Mouse (Mus musculus): Measurements from ENCODE around the gene Sult2b1.

Sult2b1 gene

DNA sequence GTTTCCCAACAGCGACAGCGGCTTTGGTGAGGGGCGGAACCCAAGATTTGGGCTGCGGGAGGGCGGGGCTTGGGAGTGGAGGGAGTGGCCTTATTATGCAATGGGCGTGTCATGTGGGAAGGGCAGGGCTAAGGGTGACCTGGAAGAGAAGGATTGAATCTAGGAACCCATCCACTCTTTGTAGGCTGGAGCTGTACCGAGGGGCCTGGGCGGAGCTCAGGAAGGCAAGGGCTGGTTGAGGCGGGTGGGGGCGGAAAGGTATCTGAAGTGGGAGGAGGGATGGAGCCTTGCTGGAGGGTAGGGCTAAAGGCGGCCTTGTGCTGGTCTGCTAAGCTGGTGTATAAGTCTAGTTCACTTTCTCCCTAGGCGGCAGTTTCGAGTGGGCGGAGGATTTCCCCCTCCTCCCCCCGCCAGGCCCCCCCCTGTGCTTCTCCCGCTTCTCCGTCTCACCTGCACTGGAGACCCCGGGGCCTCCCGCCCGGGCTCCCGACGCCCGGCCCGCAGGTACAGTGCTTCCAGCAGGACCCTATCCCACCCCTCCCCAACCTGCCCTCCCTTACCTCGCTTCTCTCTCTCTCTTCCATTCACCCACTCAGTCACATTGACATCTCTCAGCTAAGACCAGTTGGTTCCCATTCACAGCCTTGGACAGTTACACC lies 16.2 kb upstream of the Sult2b1 start:
- in situ Hi-C loops (cut with MboI), result loop anchor here (5.0 kb wide), 1 partner anchor 68 kb away; no protein-coding TSS in a partner anchor

DNA sequence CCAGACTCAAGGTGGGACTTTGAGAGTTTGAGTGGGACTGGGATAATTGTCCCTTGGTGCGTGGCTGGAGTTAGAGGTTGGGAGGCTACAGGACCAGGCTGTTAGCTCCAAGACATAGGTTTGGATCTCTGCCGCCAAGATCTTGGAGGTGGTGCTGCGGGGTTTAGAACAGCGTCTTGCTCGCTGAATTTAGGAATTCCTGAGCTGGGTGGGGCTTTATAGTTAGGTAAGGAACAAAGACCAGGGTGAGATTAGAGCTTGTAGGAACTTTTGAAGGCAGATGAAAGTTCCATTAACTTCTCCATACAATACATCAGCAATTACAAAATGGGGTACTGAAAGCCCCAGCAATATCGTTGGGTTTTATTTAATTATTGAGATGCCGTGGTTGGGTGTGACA lies 15.5 kb upstream of the Sult2b1 start:
- in situ Hi-C loops (cut with MboI), result loop anchor here (5.0 kb wide), 1 partner anchor 68 kb away; no protein-coding TSS in a partner anchor

DNA sequence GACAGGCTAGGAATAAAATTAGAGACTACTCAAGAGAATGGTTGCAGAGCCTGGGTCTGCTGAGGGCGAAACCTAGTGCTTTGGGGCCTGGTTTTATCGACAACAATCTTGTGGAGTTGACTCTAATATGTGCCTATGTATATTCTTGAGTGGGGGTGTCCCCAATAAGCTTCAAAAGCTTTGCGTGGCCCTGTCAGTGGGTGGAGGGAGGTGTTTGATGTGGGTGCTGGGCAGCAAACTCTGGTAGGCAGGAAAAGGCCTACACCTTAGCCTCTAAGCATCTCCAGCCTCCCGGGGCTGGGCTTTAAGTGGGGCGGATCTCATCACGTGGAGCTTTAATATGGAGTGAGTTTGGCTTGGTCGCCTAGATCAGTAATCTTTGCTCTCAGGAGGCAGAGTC lies 14.5 kb upstream of the Sult2b1 start:
- in situ Hi-C loops (cut with MboI), result no loop called here

DNA sequence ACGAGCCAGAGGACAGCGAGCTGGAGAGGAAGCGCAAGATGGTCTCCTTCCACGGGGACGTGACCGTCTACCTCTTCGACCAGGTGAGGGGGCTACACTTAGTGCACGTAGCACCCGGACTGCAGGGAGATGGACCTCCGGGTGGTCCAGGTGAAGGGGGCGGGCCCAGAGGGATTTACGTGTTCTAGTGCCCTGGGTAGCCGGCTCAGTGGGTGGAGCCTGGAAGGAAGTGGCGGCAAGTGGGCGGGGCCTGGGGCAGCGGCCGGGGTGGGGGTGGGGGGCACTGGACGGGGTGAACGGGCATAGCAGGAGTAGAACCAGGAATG lies 14.0 kb upstream of the Sult2b1 start:
- in situ Hi-C loops (cut with MboI), result no loop called here

DNA sequence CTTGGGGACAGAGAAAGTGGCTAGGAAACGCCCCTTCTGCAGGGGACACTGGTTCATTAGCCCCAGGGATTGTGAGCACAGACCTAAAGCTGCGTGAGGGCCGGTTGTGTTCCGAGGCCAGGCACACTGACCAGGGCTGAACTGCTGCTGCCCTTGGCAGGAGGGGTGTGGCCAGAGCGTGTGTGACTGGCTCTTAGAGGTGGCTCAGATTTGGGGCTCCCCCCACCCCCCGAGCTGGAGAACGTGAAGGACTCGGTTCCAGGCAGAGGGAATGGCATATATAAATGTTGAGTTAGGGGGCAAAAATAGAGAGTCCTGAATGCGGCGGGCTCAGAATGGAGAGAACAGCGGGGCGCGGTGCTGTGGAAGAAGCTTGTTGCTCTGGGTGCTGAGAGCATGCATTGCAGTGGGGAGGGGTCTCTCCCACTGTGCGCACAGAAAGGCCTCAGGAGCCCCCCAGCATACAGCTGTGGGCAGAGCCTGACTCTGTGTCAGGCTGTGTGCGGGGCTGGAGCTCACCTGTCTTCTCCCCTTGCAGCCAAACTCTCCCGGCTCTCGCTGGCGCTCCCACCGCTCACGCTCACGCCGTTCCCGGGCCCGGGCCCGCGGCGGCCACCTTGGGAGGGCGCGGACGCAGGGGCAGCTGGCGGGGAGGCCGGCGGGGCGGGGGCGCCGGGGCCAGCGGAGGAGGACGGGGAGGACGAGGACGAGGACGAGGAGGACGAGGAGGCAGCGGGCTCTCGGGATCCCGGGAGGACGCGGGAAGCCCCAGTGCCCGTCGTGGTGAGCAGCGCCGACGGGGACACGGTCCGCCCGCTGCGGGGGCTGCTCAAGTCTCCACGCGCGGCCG lies 13.4 kb upstream of the Sult2b1 start:
- in situ Hi-C loops (cut with MboI), result no loop called here

DNA sequence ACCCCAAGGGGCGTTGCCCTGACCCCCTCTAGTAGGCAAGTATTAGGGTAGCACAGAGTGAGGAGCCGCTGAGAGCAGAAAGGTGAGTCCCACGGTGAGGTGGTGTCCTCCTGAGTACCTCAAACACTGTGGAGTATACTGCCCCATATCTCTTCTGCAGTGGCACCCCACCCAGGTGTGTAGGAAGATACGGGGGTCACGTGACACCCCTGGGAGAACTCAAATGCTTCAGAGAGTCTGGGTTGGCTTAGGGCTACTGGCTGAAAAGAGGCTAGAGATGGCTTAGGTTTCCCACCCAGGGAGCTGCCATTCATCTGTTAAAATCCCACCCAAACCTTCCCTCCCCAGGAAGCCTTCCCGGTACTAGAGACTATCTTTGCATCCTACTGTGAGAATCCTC lies 12.5 kb upstream of the Sult2b1 start:
- in situ Hi-C loops (cut with MboI), result no loop called here

DNA sequence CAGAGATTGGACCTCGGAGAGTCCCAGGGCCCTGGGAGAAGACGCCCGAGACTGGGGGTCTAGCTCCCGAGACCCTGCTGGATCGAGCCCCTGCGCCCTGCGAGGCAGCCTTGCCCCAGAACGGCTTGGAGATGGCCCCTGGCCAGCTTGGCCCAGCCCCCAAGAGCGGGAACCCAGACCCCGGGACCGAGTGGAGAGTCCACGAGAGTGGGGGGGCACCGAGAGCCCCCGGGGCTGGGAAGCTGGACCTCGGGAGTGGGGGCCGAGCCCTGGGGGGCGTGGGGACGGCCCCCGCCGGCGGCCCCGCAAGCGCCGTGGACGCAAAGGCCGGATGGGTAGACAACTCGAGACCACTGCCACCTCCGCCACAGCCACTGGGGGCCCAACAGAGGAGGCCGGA lies 10.5 kb upstream of the Sult2b1 start:
- in situ Hi-C loops (cut with MboI), result no loop called here

DNA sequence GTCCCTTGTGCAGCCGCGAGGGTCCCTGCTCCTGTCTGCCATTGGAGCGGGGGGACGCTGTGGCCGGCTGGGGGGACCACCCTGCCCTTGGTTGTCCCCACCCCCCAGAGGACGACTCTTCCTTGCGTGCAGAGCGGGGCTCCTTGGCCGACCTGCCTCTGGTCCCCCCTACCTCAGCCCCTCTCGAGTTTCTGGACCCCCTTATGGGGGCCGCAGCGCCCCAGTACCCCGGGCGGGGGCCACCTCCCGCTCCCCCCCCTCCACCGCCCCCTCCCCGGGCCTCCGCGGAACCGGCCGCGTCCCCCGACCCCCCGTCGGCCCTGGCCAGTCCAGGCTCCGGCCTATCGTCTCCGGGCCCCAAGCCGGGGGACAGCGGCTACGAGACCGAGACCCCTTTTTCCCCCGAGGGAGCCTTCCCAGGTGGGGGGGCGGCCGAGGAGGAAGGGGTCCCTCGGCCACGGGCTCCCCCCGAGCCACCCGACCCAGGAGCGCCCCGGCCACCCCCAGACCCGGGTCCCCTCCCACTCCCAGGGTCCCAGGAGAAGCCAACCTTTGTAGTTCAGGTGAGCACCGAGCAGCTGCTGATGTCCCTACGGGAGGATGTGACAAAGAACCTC lies 9.6 kb upstream of the Sult2b1 start:
- in situ Hi-C loops (cut with MboI), result no loop called here

DNA sequence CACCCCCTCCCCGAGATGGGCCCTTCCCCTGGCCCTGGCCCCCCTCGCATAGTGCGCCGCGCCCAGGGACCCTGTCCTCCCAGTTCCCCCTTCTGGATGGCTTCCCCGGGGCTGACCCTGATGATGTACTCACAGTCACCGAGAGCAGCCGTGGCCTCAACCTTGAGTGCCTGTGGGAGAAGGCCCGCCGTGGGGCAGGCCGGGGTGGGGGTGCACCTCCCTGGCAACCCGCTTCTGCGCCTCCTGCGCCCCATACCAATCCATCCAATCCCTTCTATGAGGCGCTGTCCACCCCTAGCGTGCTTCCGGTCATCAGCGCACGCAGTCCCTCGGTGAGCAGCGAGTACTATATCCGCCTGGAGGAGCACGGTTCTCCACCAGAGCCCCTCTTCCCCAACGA lies 8.8 kb upstream of the Sult2b1 start:
- in situ Hi-C loops (cut with MboI), result no loop called here

DNA sequence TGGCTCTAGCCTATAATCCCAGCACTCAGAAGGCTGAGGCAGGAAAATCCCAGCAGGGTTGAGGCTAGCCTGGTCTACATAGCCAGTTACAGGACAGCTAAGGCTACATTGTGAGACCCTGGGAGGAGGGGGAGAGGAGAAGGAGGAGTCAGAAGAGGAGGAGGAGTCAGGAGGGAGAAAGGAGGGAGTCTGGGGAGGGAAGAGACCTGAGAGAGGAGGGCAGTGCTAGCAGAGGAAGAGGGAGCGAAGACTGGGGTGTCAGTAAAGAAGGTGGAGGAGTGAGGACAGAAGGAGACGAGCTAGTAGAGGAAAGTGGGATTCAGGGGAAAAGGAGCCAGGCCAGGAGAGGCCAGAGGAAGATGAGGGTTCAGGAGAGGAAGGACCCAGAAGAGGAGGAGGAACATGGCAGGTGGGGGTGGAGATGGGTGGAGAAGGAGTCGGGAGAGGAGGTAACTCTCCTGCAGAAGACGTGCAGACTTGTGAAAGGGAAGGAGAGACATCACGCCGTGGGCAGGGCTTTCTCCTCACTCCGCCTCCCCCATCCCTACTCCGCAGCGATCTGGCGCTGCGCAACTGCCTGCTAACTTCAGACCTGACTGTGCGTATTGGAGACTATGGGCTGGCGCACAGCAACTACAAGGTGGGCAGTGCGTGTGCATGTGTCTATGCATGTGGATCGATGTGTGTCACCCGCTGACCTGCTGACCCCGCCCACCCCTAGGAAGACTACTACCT lies 7.5 kb upstream of the Sult2b1 start:
- in situ Hi-C loops (cut with MboI), result no loop called here

DNA sequence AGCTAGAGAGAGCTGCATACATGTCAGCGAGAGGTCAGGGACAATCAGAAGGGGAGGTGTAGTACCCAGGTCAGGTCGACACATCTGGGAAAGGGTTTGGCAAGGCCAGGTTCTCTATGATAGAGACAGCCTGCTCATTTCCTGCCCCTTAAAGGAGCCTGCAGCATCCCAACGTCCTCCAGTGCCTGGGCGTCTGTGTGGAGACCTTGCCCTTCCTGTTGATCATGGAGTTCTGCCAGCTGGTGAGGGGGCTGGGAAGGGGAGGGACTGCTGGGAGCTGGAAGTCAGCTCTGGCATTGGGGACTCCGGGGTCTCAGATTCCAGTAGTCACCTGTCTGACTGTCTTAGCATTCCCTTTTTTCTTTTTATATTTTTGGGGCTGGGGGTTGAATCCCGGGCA lies 6.3 kb upstream of the Sult2b1 start:
- in situ Hi-C loops (cut with MboI), result no loop called here

DNA sequence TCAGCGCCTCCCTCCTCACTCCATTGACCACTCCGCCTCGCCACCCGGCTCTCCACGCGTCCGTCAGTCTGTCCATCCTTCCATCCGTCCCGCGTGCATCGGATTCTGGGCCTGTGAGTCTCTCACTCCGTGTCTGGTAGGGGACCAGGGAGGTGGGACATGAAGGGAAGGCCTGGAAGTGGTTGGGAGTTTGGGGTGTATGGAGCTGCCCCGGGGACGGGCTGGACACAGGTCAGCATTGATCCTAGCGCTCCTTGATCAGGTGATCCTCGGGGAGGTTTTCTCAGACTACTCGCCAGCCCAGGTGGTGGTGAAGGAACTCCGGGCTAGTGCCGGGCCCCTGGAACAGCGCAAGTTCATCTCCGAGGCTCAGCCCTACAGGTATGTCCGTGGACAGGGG lies 3.2 kb upstream of the Sult2b1 start:
- in situ Hi-C loops (cut with MboI), result no loop called here

DNA sequence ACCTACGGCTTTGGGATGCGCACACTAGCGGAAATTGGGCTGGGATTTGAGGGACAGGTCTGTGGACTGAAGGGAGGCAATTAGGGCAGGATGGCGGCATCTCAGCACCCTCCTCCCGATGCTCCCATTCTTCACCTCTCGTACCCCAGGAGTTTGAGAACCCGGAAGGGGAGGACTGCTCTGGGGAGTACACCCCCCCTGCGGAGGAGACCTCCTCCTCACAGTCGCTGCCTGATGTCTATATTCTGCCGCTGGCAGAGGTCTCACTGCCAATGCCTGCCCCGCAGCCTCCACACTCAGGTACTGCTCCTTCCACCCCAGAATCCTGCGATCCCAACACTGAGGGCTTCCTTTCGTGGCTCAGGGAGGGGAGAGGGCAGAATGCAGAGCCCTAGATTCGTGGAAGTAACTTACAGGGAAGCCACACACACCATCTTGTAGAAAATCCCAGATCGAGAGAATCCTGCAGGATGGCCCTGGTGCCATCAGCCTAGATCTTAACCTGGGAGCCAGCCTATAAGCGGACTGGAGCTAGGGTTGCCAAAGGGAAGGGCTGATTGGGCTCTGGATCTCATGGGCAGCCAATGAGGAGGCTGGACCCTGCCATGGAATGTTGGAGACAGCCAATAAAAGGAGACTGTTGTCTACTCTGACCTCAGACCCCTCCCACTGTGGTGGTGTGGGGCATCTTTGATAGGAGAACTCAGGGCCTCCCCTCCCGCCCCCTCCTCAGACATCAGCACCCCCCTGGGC lies 2.4 kb upstream of the Sult2b1 start:
- in situ Hi-C loops (cut with MboI), result no loop called here

DNA sequence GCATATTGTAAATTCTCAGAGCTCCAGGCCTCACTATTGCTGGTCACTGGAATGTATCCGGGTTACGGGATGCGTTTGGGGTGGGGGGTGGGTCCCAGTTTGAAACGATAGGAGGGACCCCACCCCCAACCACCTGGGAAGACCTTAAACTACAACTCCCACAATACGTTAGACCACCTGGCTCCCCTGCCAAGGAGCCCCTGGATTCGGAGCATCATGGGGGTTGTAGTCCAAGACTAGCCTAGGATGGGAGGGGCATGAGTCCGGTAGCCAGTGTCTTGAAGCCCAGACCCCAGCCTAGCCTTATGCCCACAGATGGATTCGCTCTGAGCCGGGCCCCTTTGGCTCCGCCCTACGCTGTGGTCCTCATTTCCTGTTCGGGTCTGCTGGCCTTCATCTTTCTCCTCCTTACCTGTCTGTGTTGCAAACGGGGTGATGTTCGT lies 1.7 kb upstream of the Sult2b1 start:
- in situ Hi-C loops (cut with MboI), result no loop called here

DNA sequence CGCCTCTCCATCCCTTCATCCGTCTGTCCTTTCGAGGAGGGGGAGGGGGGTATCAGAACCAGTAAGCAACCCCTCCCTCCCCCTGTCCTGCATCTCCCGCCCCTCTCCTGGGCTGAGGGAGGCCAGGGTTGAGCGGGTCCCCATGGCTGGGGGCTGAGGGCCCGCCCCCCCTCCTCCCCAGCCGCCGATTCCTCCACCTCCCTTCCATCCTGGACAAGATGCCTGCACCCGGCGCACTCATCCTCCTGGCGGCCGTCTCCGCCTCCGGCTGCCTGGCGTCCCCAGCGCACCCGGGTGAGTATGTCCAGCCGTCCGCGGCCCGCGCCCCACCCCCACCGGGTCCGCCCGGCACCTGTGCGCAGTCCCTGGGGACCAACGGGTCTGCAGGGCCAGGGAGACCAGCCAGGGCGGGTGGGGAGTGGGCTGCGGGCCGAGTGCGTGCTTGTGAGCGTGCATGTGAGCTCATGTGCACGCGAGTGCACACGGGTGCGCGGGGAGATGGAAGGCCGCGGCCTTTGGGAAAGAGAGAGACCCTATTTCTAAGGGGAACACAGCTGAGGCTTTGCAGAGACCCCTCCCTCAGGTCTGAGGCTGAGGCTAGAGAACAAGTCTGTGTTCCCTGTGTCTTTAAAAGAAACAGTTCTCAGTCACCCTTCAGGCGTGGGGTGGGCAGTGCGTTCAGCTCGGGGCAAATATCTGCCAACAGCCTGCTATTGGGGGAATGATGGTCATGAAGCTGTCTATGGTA lies 1.1 kb upstream of the Sult2b1 start:
- in situ Hi-C loops (cut with MboI), result no loop called here

DNA sequence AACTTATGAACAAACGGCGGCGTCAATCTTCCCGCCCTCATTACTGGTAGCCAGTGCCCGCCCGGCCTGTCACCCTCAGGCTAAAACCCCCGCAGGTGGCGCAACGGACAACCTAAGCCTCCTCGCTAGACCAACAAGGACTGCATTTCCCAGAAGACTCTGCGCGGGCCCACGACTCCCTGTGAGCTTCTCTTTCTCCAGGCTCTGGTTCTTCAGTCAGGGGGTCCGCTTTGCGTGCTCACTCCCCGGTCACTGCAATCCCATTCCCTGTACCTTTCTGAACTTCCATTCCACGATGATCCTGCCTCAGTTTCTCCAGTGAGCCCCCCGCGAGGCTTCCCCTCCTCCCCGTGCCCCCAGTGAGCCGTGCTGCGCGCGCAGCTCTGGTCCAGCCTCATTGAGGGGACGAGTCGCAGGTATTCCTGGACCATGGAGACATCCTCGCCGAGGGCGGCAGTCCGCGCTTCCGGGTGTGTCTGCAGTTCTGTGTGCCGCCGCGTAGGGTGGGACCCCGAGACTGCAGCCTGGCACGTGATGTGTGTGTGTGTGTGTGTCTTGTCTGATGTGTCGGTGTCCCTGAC lies 868 bp downstream of the Sult2b1 start, which contains the start of gene Lmtk3:
TSS of gene Lmtk3 (plus strand) at position 228 of the 581 bp plus-strand sequence.
- in situ Hi-C loops (cut with MboI), result no loop called here

DNA sequence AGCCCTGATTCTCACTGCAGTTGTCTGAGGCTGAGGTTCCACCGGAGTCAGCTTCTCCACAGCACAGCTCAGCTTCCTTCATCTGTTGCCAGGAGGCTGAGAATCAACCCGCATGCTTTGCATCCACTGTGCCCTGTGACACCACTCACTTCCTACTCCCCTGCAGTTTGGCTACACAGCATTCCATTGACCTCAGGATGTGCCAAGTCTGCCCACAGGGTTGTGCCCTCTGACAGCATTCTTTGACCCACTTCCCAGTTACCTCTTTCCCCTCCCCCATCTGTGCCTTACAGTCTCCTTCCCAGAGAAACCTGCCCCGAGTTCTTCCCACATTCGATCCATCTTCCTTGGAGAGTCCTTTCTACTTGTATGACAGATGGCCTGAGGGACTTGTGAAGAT lies 2.2 kb downstream of the Sult2b1 start:
- in situ Hi-C loops (cut with MboI), result no loop called here

DNA sequence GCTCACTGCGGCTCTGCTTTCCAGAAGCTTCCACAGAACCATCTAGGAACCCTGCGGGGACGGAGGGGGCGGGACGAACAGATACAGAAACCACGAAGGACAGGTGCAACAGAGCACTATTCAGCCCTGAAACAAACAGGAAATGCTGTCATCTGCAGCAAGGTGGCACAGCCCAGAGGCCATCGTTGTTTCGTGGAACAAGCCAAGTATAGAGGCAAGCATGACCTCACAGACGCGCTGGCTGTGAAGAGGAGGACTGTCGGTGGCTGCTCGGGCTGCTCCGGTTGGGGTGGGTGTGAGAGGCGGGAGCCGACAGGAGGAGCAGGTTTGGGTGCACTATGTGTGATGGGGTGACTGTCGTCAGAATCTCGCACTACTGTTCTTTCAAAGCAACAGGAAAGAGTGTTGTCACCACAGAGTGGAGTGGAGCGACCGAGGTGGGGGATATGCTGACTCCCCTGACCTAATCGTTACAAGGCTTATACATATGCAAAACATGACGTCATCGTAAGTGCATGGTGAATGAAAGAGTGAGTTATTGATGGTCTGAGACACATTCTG lies 5.3 kb downstream of the Sult2b1 start:
- in situ Hi-C loops (cut with MboI), result no loop called here

DNA sequence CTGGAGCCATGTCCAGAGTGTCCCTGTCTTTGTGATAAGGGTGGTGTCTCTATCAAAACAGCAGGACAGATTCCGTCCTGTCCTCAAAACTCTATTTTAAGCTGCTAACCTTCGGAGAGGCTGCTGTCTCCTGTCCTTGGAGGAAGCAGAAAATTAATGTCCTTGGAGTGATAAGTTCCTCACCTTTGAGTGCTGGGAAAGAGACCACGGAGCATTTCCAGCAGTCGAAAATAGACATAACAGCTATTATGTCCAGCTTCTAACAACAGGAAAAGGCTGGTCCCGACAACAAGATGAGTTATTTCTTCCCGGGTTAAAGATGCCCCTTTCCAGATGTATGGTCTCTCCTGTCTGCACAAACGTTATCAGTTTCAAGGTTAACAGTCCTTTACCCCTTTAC lies 9.2 kb downstream of the Sult2b1 start:
- in situ Hi-C loops (cut with MboI), result no loop called here

DNA sequence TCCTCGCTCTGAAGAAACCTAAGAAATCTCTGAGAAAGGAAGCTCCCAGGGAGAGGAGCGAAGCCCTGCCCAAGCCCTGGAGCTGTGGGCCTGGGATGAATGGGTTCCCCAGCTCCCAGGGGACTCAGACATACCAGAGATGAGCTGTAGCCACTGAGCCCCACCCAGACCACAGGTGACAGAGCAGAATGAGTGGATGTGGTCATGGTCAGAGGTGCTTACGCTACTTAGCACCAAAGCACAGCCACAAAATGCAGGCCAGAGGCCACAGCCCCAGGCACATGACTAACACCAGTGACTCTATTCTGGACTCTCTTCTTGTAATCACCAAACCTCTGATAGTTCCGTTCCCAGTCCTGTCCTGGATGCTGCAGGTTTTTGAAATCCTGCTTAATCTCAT lies 13.4 kb downstream of the Sult2b1 start:
- in situ Hi-C loops (cut with MboI), result no loop called here

All from mature B cell (primary cell).